Mouse (Mus musculus) forebrain, embryonic 11.5 days (tissue): ENCODE measurements around the gene Nr1d2. TPM values are rescaled to one million over a fixed set of nuclear protein-coding genes. Genes with fewer than 3 reads are reported as not detected.
A peak's percentile ranks its signal among the peaks of the same experiment; 100 is the strongest.
"Not testable (repeated sequence)": the region's sequence is repeated elsewhere in the genome, so short reads cannot be mapped to it uniquely, and the experiment has no call there.

Experiments
- ATAC-seq: fragments of 200-750 bp; cut with Nextera tagmentation; replicated peaks from 2 replicates; pipeline ENCODE4 v1.8.0; 2017; ENCODE audit warnings: moderate TSS enrichment; ENCODE audit not compliant: low FRiP score
- DNase-seq: peaks from one replicate; pipeline ENCODE4 v3.0.0-alpha.2; 2017; ENCODE audit warnings: low spot score
- H3K27ac ChIP-seq: fragments of 300-500 bp; sonication (generic); 2 replicates; pipeline ENCODE4 v1.5.1; 2014; ENCODE audit warnings: low read depth, low read length
- H3K27me3 ChIP-seq: fragments of 300-500 bp; sonication (generic); 2 replicates; pipeline ENCODE4 v1.6.1; 2014; ENCODE audit warnings: mild to moderate bottlenecking, low read length, mixed read lengths; ENCODE audit not compliant: control insufficient read depth, insufficient read depth
- H3K36me3 ChIP-seq: fragments of 300-500 bp; sonication (generic); 2 replicates; pipeline ENCODE4 v1.6.1; 2014; ENCODE audit warnings: mild to moderate bottlenecking, low read length, moderate library complexity, mixed read lengths; ENCODE audit not compliant: control insufficient read depth, insufficient read depth
- H3K4me1 ChIP-seq: fragments of 300-500 bp; sonication (generic); replicated peaks from 2 replicates; pipeline ENCODE4 v1.6.1; 2014; ENCODE audit warnings: low read length, mixed read lengths; ENCODE audit not compliant: control insufficient read depth, insufficient read depth
- H3K4me2 ChIP-seq: fragments of 300-500 bp; sonication (generic); 2 replicates; pipeline ENCODE4 v1.6.1; 2014; ENCODE audit warnings: low read depth, mild to moderate bottlenecking, low read length, moderate library complexity, mixed read lengths; ENCODE audit not compliant: severe bottlenecking
- H3K4me3 ChIP-seq: fragments of 300-500 bp; sonication (generic); 2 replicates; pipeline ENCODE4 v1.5.1; 2014; ENCODE audit warnings: low read depth, low read length
- H3K9ac ChIP-seq: fragments of 300-500 bp; sonication (generic); 2 replicates; pipeline ENCODE4 v1.6.1; 2014; ENCODE audit warnings: low read length
- H3K9me3 ChIP-seq: fragments of 300-500 bp; sonication (generic); 2 replicates; pipeline ENCODE4 v1.6.1; 2016; ENCODE audit warnings: low read length, mixed read lengths; ENCODE audit not compliant: control insufficient read depth
- WGBS: fragments of 180-500 bp; shearing (Covaris S2); extraction: QIAGEN DNeasy Blood & Tissue Kit; methylation state at CpG from one replicate; pipeline ENCODE4 v1.1.7; 2014; 5-methylcytosine and 5-hydroxymethylcytosine counted together
- polyA plus RNA-seq: library from polyadenylated mRNA; unstranded; fragments of >200 nt; fragmentation: Nextera tagmentation; extraction: Ambion mirVana; gene quantifications from 2 replicates; pipeline ENCODE4 v1.2.1, GENCODE M21; 2014

Nr1d2 gene
- polyA plus RNA-seq, 1 experiment from 2014 or later: 6.3 TPM

GRCm38 (mm10) chr14:18237381-18237780, 1.5 kb downstream of the Nr1d2 start:
- Histone ChIP-seq H3K36me3 (no peaks in the 10 kb centered on the region), H3K9me3 (no peaks in the 10 kb centered on the region), H3K4me1 (no peaks in the 10 kb centered on the region), H3K27me3 (no peaks in the 10 kb centered on the region), H3K27ac (no peak overlapping the region), H3K4me2 (peak overlapping the region; percentile 50), H3K9ac (no peak overlapping the region), H3K4me3 (peak overlapping the region; percentile 71; the same call in 1 of the 2 replicates)
- WGBS: 45% methylated on average over 4 of the region's 4 CpGs
- ATAC-seq (no peak), DNase-seq (no peak)

- H3K27ac ChIP-seq, H3K36me3 ChIP-seq, H3K4me2 ChIP-seq, H3K9me3 ChIP-seq, H3K9ac ChIP-seq, H3K4me1 ChIP-seq, H3K27me3 ChIP-seq, H3K4me3 ChIP-seq, DNase-seq, ATAC-seq: not testable (repeated sequence)
- WGBS: 94% methylated on average over 2 of the region's 2 CpGs
These were observed 2.3 kb downstream of the Nr1d2 start for GRCm38 (mm10) chr14:18236496-18237235.

- DNase-seq (no peak), ATAC-seq (no peak)
- Histone ChIP-seq H3K4me2 (no peak overlapping the region), H3K27me3 (no peaks in the 10 kb centered on the region), H3K4me1 (no peaks in the 10 kb centered on the region), H3K36me3 (no peaks in the 10 kb centered on the region), H3K9ac (no peak overlapping the region), H3K27ac (no peak overlapping the region), H3K4me3 (no peak overlapping the region), H3K9me3 (no peaks in the 10 kb centered on the region)
- 77% methylated on average over 5 of the region's 5 CpGs for WGBS
These were observed 4.7 kb downstream of the Nr1d2 start for GRCm38 (mm10) chr14:18233981-18234960.

GRCm38 (mm10) chr14:18233076-18233475, 5.9 kb downstream of the Nr1d2 start:
- Histone ChIP-seq H3K4me2 (no peak overlapping the region), H3K27ac (no peak overlapping the region), H3K4me1 (no peaks in the 10 kb centered on the region), H3K4me3 (no peak overlapping the region), H3K9me3 (no peaks in the 10 kb centered on the region), H3K36me3 (no peaks in the 10 kb centered on the region), H3K9ac (no peak overlapping the region), H3K27me3 (no peaks in the 10 kb centered on the region)
- DNase-seq (no peak), ATAC-seq (no peak)
- WGBS: 72% methylated on average over 2 of the region's 2 CpGs

GRCm38 (mm10) chr14:18231866-18232265, 7.1 kb downstream of the Nr1d2 start:
- not testable (repeated sequence) for H3K4me1 ChIP-seq, H3K4me2 ChIP-seq, H3K9me3 ChIP-seq, H3K9ac ChIP-seq, H3K27me3 ChIP-seq, H3K36me3 ChIP-seq, H3K27ac ChIP-seq, DNase-seq, H3K4me3 ChIP-seq, ATAC-seq
- 93% methylated on average over 8 of the region's 8 CpGs for WGBS

- H3K36me3 ChIP-seq, H3K9me3 ChIP-seq, H3K9ac ChIP-seq, ATAC-seq, H3K27ac ChIP-seq, H3K4me3 ChIP-seq, H3K4me1 ChIP-seq, H3K4me2 ChIP-seq, H3K27me3 ChIP-seq, DNase-seq: not testable (repeated sequence)
- WGBS: 94% methylated on average over 10 of the region's 10 CpGs
These were observed 9.2 kb downstream of the Nr1d2 start for GRCm38 (mm10) chr14:18229751-18230150.

- H3K27ac ChIP-seq, H3K4me2 ChIP-seq, H3K27me3 ChIP-seq, DNase-seq, H3K36me3 ChIP-seq, H3K4me1 ChIP-seq, H3K9me3 ChIP-seq, ATAC-seq, H3K9ac ChIP-seq, H3K4me3 ChIP-seq: not testable (repeated sequence)
- WGBS: 82% methylated on average over 11 of the region's 11 CpGs
These were observed 12.7 kb downstream of the Nr1d2 start for GRCm38 (mm10) chr14:18226181-18226580.

- H3K27me3 ChIP-seq, H3K4me2 ChIP-seq, H3K36me3 ChIP-seq, H3K4me1 ChIP-seq, H3K9me3 ChIP-seq, H3K9ac ChIP-seq, DNase-seq, ATAC-seq, H3K4me3 ChIP-seq, H3K27ac ChIP-seq: not testable (repeated sequence)
- 94% methylated on average over 11 of the region's 11 CpGs for WGBS
These were observed 13.5 kb downstream of the Nr1d2 start for GRCm38 (mm10) chr14:18225431-18225830.
